Comparison of ENCODE assay signal across 11 mouse cellular contexts in genomic region chr13:99475033-99475432, GRCm38 (mm10). TPM values are rescaled to one million over a fixed set of nuclear protein-coding genes. Genes with fewer than 3 reads are reported as not detected.
DNase-seq lines count a peak whose midpoint lies in the region; ATAC-seq and TF ChIP-seq lines count a peak whose summit lies in the region.
"Had no signal": no experiment of that assay in that cellular context is flagged by ENCODE, and none has a peak within 500 bp of the region (broad histone marks: within the 10 kb centered on the region; RNA-seq: fewer than 3 reads in every experiment).

No protein-coding gene starts in this region.

- DNase-seq in intestine, embryonic 14.5 days (ENCODE audit: low spot score), result no peak
- DNase-seq in lung, adult 2 months, result no peak
- no peak for DNase-seq in layer of hippocampus, adult 8-10 months (ENCODE audit: low spot score in 2 of 2)
- DNase-seq in frontal cortex, postnatal 36 days (ENCODE audit: low spot score in 2 of 2), result no peak
- DNase-seq: lung, postnatal 14 days; spleen, adult 18-20 months; thymus, postnatal 36 days had no signal

- WGBS in intestine, embryonic 14.5 days, result 16% methylated on average over 5 of the region's 5 CpGs
- WGBS in intestine, embryonic 16.5 days, result 14% methylated on average over 5 of the region's 5 CpGs
- 7% methylated on average over 5 of the region's 5 CpGs for WGBS in forebrain, embryonic 12.5 days
- 10% methylated on average over 5 of the region's 5 CpGs for WGBS in limb, embryonic 12.5 days
- 5% methylated on average over 5 of the region's 5 CpGs for WGBS in neural tube, embryonic 14.5 days
- WGBS in lung, adult 2 months, result 24% methylated on average over 5 of the region's 5 CpGs

- no peak for TF ChIP-seq POLR2A in lung, adult 2 months (IDR thresholded peaks at IDR 0.05; ENCODE audit: borderline replicate concordance, extremely low read depth, low read depth, low read length)

- H3K4me3 ChIP-seq in intestine, embryonic 14.5 days (ENCODE audit: low read depth, low read length), result no peak overlapping the region
- H3K4me3 ChIP-seq in intestine, embryonic 16.5 days (ENCODE audit: low read length), result no peak overlapping the region
- no peak overlapping the region for H3K4me3 ChIP-seq in forebrain, embryonic 12.5 days (replicated peaks)
- H3K4me3 ChIP-seq in limb, embryonic 12.5 days (replicated peaks), result no peak overlapping the region
- no peak overlapping the region for H3K4me3 ChIP-seq in neural tube, embryonic 14.5 days (ENCODE audit: low read depth, low read length)
- no peak overlapping the region for H3K4me3 ChIP-seq in lung, adult 2 months (replicated peaks; ENCODE audit: extremely low read depth, low read depth, low read length)

- peaks cover 14% of the 10 kb centered on the region for H3K4me1 ChIP-seq in intestine, embryonic 14.5 days (replicated peaks; ENCODE audit: control insufficient read depth, insufficient read depth, low read length)
- H3K4me1 ChIP-seq in intestine, embryonic 16.5 days (ENCODE audit: control insufficient read depth, insufficient read depth, low read length), result peaks cover 13% of the 10 kb centered on the region
- H3K4me1 ChIP-seq in forebrain, embryonic 12.5 days, result peaks cover 56% of the 10 kb centered on the region
- H3K4me1 ChIP-seq in limb, embryonic 12.5 days (replicated peaks), result peaks cover 22% of the 10 kb centered on the region
- peaks cover 22% of the 10 kb centered on the region for H3K4me1 ChIP-seq in neural tube, embryonic 14.5 days (ENCODE audit: control insufficient read depth, insufficient read depth, low read length)
- H3K4me1 ChIP-seq in lung, adult 2 months (ENCODE audit: control insufficient read depth, insufficient read depth, low read length), result peaks cover 5% of the 10 kb centered on the region

- no peaks in the 10 kb centered on the region for H3K27me3 ChIP-seq in intestine, embryonic 14.5 days (replicated peaks; ENCODE audit: control insufficient read depth, insufficient read depth, low read length)
- H3K27me3 ChIP-seq in intestine, embryonic 16.5 days (replicated peaks; ENCODE audit: control insufficient read depth, insufficient read depth, low read length), result no peaks in the 10 kb centered on the region
- H3K27me3 ChIP-seq in forebrain, embryonic 12.5 days, result no peaks in the 10 kb centered on the region
- H3K27me3 ChIP-seq in limb, embryonic 12.5 days, result no peaks in the 10 kb centered on the region
- H3K27me3 ChIP-seq in neural tube, embryonic 14.5 days (ENCODE audit: control insufficient read depth, insufficient read depth, low read length), result no peaks in the 10 kb centered on the region

- H3K9ac ChIP-seq in intestine, embryonic 14.5 days (ENCODE audit: low read length), result no peak overlapping the region
- H3K9ac ChIP-seq in intestine, embryonic 16.5 days (ENCODE audit: low read depth, low read length), result no peak overlapping the region
- H3K9ac ChIP-seq in forebrain, embryonic 12.5 days, result peak overlapping the region; percentile 36; the same call in 1 of the 2 replicates
- H3K9ac ChIP-seq in limb, embryonic 12.5 days (replicated peaks), result no peak overlapping the region
- no peak overlapping the region; the same call in 1 of the 2 replicates for H3K9ac ChIP-seq in neural tube, embryonic 14.5 days (replicated peaks; ENCODE audit: low read depth, low read length)

- no peak overlapping the region for H3K27ac ChIP-seq in intestine, embryonic 14.5 days (ENCODE audit: low read depth)
- no peak overlapping the region for H3K27ac ChIP-seq in intestine, embryonic 16.5 days (ENCODE audit: low read length)
- peak overlapping the region; percentile 88 for H3K27ac ChIP-seq in forebrain, embryonic 12.5 days
- peak overlapping the region; percentile 78 for H3K27ac ChIP-seq in limb, embryonic 12.5 days
- peak overlapping the region; percentile 60 for H3K27ac ChIP-seq in neural tube, embryonic 14.5 days (ENCODE audit: low read depth, low read length)

- no peaks in the 10 kb centered on the region for H3K9me3 ChIP-seq in intestine, embryonic 14.5 days (ENCODE audit: control insufficient read depth, low read length)
- H3K9me3 ChIP-seq in intestine, embryonic 16.5 days (ENCODE audit: control insufficient read depth, low read length), result no peaks in the 10 kb centered on the region
- no peaks in the 10 kb centered on the region for H3K9me3 ChIP-seq in forebrain, embryonic 12.5 days
- no peaks in the 10 kb centered on the region for H3K9me3 ChIP-seq in limb, embryonic 12.5 days
- H3K9me3 ChIP-seq in neural tube, embryonic 14.5 days (ENCODE audit: control insufficient read depth, low read length), result no peaks in the 10 kb centered on the region

- no peak for TF ChIP-seq CTCF in lung, adult 2 months (IDR thresholded peaks at IDR 0.05; ENCODE audit: insufficient read depth, low read length)

- H3K36me3 ChIP-seq in intestine, embryonic 14.5 days (ENCODE audit: control insufficient read depth, insufficient read depth, low read length), result no peaks in the 10 kb centered on the region
- no peaks in the 10 kb centered on the region for H3K36me3 ChIP-seq in intestine, embryonic 16.5 days (ENCODE audit: control insufficient read depth, insufficient read depth, low read length)
- H3K36me3 ChIP-seq in forebrain, embryonic 12.5 days (replicated peaks), result peaks cover 19% of the 10 kb centered on the region
- H3K36me3 ChIP-seq in limb, embryonic 12.5 days, result 0 out of 2 replicates have a peak, but pooled peaks cover 4% of the 10 kb centered on the region
- peaks cover 7% of the 10 kb centered on the region; the same call in 1 of the 2 replicates for H3K36me3 ChIP-seq in neural tube, embryonic 14.5 days (ENCODE audit: control insufficient read depth, insufficient read depth, low read length)

- peak overlapping the region; percentile 24 for H3K4me2 ChIP-seq in intestine, embryonic 14.5 days (ENCODE audit: low read length)
- H3K4me2 ChIP-seq in intestine, embryonic 16.5 days (ENCODE audit: low read depth, low read length), result no peak overlapping the region
- H3K4me2 ChIP-seq in forebrain, embryonic 12.5 days, result peak overlapping the region; percentile 42
- H3K4me2 ChIP-seq in limb, embryonic 12.5 days, result peak overlapping the region; percentile 39
- H3K4me2 ChIP-seq in neural tube, embryonic 14.5 days (ENCODE audit: low read depth, low read length), result peak overlapping the region; percentile 16; the same call in 1 of the 2 replicates

- no peak for ATAC-seq in intestine, embryonic 14.5 days (replicated peaks; ENCODE audit: low FRiP score, low TSS enrichment, low read depth)
- no peak for ATAC-seq in intestine, embryonic 16.5 days
- ATAC-seq in forebrain, embryonic 12.5 days (ENCODE audit: low FRiP score), result peak; percentile 11; the same call in 1 of the 2 replicates
- no peak for ATAC-seq in limb, embryonic 12.5 days (ENCODE audit: insufficient number of reproducible peaks, insufficient read depth, low FRiP score, low TSS enrichment, low read depth)
- no peak for ATAC-seq in neural tube, embryonic 14.5 days (ENCODE audit: low read depth)

RNA-seq across cellular contexts. Expression of gene Map1b, which starts 41.3 kb away (rescaled TPM):
- polyA plus RNA-seq in intestine, embryonic 14.5 days (2014; fragmentation: Nextera tagmentation; extraction: Ambion mirVana), result 167 and 173 TPM in 2 replicates
- polyA plus RNA-seq in intestine, embryonic 16.5 days (2015; fragmentation: Nextera tagmentation; extraction: Ambion mirVana), result 81.4 and 91.4 TPM in 2 replicates
- 1,306 and 1,372 TPM in 2 replicates for polyA plus RNA-seq in forebrain, embryonic 12.5 days (2016; fragmentation: Nextera tagmentation; extraction: Ambion mirVana)
- polyA plus RNA-seq in limb, embryonic 12.5 days (2016; fragmentation: Nextera tagmentation; extraction: Ambion mirVana), result 118 and 137 TPM in 2 replicates
- polyA plus RNA-seq in neural tube, embryonic 14.5 days (2014; fragmentation: Nextera tagmentation; extraction: Ambion mirVana), result 1,731 and 2,267 TPM in 2 replicates
- polyA plus RNA-seq in lung, adult 2 months (2012; rRNA removed), result 2.3 and 4.1 TPM in 2 replicates
- total RNA-seq in layer of hippocampus, adult 8-10 months (2022), result 100 to 1,000 TPM; 617 to 716 (median 673) TPM

Comparison
In these comparisons a context has a peak if more than half of its experiments do, and no peak if none do; other contexts are left out.
1. H3K27ac ChIP-seq: peak in forebrain, embryonic 12.5 days (single experiment), limb, embryonic 12.5 days (single experiment) and neural tube, embryonic 14.5 days (single experiment); none in intestine, embryonic 14.5 days (single experiment) and intestine, embryonic 16.5 days (single experiment).
2. RNA of gene Map1b, which starts 41.3 kb away (polyA plus RNA-seq): 1,731 to 2,267 TPM in neural tube, embryonic 14.5 days, 1,306 to 1,372 TPM in forebrain, embryonic 12.5 days, 167 to 173 TPM in intestine, embryonic 14.5 days, 118 to 137 TPM in limb, embryonic 12.5 days and 81.4 to 91.4 TPM in intestine, embryonic 16.5 days; 2.3 to 4.1 TPM in lung, adult 2 months; every median in the first group is over 10 times any median in the second.